Mouse (Mus musculus): Measurements from ENCODE around the gene Il1rap. TPM values are rescaled to one million over a fixed set of nuclear protein-coding genes. Genes with fewer than 3 reads are reported as not detected.
A peak's percentile ranks its signal among the peaks of the same experiment; 100 is the strongest.

Gene Il1rap
- 25.6 and 27.4 TPM in 2 replicates for polyA plus RNA-seq (2015; fragmentation: Nextera tagmentation; extraction: Ambion mirVana)

DNA sequence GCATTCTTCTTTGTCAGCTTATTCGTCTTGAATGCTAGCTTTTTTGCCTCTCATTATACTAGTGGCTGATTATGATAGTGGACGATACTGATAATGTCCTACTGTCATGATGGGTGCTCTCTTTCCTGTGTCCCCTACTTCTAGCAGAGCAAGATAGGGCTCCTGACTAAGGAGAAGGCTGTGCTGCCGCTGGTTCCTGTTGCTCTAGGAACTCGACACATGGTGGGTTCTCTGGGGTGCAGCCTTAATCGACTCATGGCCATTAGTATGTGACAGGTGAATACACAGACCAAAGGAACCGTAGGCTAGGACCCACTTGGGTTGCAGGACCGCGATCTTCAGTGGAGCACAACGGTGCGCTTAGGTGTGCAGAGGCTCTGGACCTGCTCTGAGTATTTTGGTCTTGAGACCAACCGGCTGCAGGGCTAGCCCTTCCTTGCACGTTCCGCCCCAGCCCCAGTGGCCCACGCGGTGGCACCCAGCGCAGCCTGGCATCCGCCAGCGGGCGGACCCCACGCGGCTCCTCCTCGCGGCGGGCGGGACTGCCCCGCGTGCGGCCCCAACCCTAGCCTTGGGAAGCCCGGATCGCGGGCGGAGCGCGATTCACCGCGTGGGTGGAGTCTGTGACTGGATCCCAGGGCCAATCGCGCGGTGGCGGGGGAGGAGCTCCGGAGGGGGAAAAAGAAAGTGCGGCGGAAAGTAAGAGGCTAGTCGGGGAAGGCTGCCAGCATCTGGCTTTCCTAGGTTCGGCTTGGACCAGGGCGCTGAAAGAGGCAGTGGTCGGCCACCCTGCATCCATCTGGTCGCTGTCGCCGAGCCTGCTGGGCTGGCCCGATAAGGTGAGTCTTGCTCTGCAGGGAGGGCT is at the start of gene Il1rap:
Il1rap (plus strand) TSS at position 657 of the 865 bp plus-strand sequence.
- no peaks in the 10 kb centered on the region for H3K27me3 ChIP-seq (ENCODE audit: insufficient read depth, low read length)
- peak; percentile 92 for DNase-seq
- H3K27ac ChIP-seq (ENCODE audit: low read depth): peak within 1 kb of the TSS; percentile 69
- peak within 1 kb of the TSS; percentile 65 for H3K4me3 ChIP-seq (ENCODE audit: low read depth, low read length)
- H3K36me3 ChIP-seq (replicated peaks; ENCODE audit: insufficient read depth, low read length): no peaks in the 10 kb centered on the region
- peak within 1 kb of the TSS; percentile 71 for H3K9ac ChIP-seq (replicated peaks)
- peak within 1 kb of the TSS; percentile 82 for H3K4me2 ChIP-seq (ENCODE audit: low read depth, low read length)
- no peaks in the 10 kb centered on the region for H3K9me3 ChIP-seq (ENCODE audit: low read length)
- WGBS (ENCODE audit: insufficient replicate concordance): 2% methylated on average over 51 of the region's 51 CpGs
- no peak for TF ChIP-seq EP300 (IDR thresholded peaks at IDR 0.05; ENCODE audit: low read depth)
- no peak for TF ChIP-seq CTCF (IDR thresholded peaks at IDR 0.05; ENCODE audit: low read depth)
- peak; percentile 99 for ATAC-seq
- peaks cover 14% of the 10 kb centered on the region for H3K4me1 ChIP-seq (ENCODE audit: insufficient read depth)

DNA sequence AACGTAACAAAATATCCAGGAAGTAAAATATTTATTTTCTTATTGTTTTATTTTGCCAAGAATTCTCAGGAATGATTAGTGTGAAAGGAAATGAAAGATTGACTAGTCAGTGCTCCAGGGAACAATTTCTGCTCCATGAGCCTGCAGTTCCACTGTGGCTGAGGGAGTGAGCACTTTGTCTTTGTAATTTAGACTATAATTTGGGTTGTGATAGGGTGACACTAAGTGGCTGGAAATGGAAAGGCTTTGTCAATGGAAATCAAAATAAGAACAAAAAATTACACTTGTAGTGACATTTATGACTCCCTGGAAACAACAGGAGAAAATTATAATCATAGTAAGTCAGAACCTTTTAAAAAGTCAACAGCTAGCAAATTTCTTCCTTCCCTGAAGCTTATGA is 49.2 kb upstream of the Il1rap start:
- WGBS (ENCODE audit: insufficient replicate concordance): 86% methylated on average over 1 of the region's 1 CpGs
- Histone ChIP-seq H3K27me3 (ENCODE audit: insufficient read depth, low read length) (no peaks in the 10 kb centered on the region), H3K36me3 (replicated peaks; ENCODE audit: insufficient read depth, low read length) (no peaks in the 10 kb centered on the region), H3K4me3 (ENCODE audit: low read depth, low read length) (no peak overlapping the region), H3K9ac (replicated peaks) (no peak overlapping the region), H3K9me3 (ENCODE audit: low read length) (no peaks in the 10 kb centered on the region), H3K4me2 (ENCODE audit: low read depth, low read length) (no peak overlapping the region), H3K27ac (ENCODE audit: low read depth) (no peak overlapping the region), H3K4me1 (ENCODE audit: insufficient read depth) (no peaks in the 10 kb centered on the region)
- DNase-seq: no peak
- ATAC-seq: no peak
- TF ChIP-seq EP300 (IDR thresholded peaks at IDR 0.05; ENCODE audit: low read depth): no peak
- TF ChIP-seq CTCF (IDR thresholded peaks at IDR 0.05; ENCODE audit: low read depth): no peak

DNA sequence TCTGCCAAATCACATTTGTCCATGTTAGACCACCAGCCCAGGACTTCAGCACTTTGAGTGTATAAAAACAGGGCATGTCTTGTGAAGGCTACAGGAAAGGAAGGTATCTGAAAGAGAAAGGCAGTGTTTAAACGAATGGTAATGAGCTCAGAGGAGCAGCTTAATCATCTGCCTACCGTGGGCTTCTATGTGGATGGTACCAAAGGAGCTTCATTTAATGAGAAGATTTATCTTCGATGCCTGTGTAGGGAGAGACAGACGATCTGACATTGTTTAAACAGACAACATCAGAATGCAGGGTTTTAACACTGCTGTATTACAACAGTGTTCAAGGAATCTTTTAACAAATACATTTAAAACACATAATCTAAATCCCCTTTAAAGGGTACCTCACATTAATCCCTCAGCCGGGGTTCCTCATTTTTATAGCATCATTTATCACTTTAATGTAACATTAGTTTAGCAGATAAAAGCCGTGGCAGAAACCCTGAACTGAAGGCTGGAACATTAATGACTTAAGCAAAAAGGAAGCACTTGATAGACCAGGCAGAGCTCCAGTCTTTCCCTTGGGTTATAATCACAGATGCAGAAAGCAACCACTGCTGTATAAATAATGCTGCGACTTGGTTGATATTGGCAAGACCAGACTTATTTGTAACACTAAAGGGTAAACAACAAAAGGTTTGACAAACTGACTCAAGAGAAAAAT is 35.2 kb upstream of the Il1rap start:
- Histone ChIP-seq H3K27me3 (ENCODE audit: insufficient read depth, low read length) (no peaks in the 10 kb centered on the region), H3K9ac (replicated peaks) (no peak overlapping the region), H3K36me3 (replicated peaks; ENCODE audit: insufficient read depth, low read length) (no peaks in the 10 kb centered on the region), H3K4me1 (ENCODE audit: insufficient read depth) (no peaks in the 10 kb centered on the region), H3K4me3 (ENCODE audit: low read depth, low read length) (no peak overlapping the region), H3K9me3 (ENCODE audit: low read length) (no peaks in the 10 kb centered on the region), H3K27ac (ENCODE audit: low read depth) (no peak overlapping the region), H3K4me2 (ENCODE audit: low read depth, low read length) (no peak overlapping the region)
- no peak for TF ChIP-seq CTCF (IDR thresholded peaks at IDR 0.05; ENCODE audit: low read depth)
- TF ChIP-seq EP300 (IDR thresholded peaks at IDR 0.05; ENCODE audit: low read depth): no peak
- no peak for DNase-seq
- no peak for ATAC-seq
- WGBS (ENCODE audit: insufficient replicate concordance): 39% methylated on average over 7 of the region's 7 CpGs

DNA sequence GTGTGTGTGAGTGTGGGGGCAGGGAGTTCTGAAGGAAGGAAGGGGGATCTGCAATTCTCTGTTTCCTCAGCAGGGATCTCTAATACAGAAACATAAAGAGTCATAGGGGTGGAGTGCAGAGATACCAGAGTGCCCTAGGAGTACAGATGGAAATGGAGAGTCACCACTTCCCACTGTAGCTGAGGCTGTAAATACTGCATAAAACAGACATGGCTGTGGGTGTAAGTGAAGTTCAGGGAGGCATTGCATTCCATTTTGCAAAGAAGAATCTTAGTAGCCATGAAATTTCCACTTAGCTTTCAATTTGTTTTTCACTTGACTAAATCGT is 34.7 kb upstream of the Il1rap start:
- Histone ChIP-seq H3K9me3 (ENCODE audit: low read length) (no peaks in the 10 kb centered on the region), H3K36me3 (replicated peaks; ENCODE audit: insufficient read depth, low read length) (no peaks in the 10 kb centered on the region), H3K4me3 (ENCODE audit: low read depth, low read length) (no peak overlapping the region), H3K27me3 (ENCODE audit: insufficient read depth, low read length) (no peaks in the 10 kb centered on the region), H3K4me1 (ENCODE audit: insufficient read depth) (no peaks in the 10 kb centered on the region), H3K9ac (replicated peaks) (no peak overlapping the region), H3K27ac (ENCODE audit: low read depth) (no peak overlapping the region), H3K4me2 (ENCODE audit: low read depth, low read length) (no peak overlapping the region)
- WGBS (ENCODE audit: insufficient replicate concordance): 78% methylated on average over 1 of the region's 1 CpGs
- no peak for ATAC-seq
- no peak for DNase-seq
- TF ChIP-seq CTCF (IDR thresholded peaks at IDR 0.05; ENCODE audit: low read depth) (no peak), EP300 (IDR thresholded peaks at IDR 0.05; ENCODE audit: low read depth) (no peak)

DNA sequence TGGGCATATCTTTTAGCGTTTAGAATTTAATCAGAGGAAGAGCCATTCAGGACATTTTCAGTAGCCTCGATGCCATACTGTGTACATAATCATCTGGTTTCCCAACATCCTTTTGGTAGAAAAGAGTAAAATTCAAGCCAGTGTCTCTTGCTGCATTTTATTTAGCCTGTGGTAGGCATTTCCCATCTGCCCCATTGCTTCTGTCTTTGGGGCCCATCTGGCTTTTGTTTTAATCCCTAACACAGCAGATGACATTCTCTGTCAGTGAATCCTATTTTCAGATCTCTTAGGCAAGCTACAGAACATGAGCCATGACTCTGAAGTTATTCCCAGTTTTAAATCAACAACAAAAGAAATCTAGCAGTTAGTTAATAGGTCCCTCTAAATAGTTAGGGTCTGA is 32.3 kb upstream of the Il1rap start:
- no peak overlapping the region for H3K4me3 ChIP-seq (ENCODE audit: low read depth, low read length)
- WGBS (ENCODE audit: insufficient replicate concordance): 76% methylated on average over 2 of the region's 2 CpGs
- DNase-seq: no peak
- no peaks in the 10 kb centered on the region for H3K36me3 ChIP-seq (replicated peaks; ENCODE audit: insufficient read depth, low read length)
- H3K27me3 ChIP-seq (ENCODE audit: insufficient read depth, low read length): no peaks in the 10 kb centered on the region
- no peaks in the 10 kb centered on the region for H3K9me3 ChIP-seq (ENCODE audit: low read length)
- H3K27ac ChIP-seq (ENCODE audit: low read depth): no peak overlapping the region
- no peaks in the 10 kb centered on the region for H3K4me1 ChIP-seq (ENCODE audit: insufficient read depth)
- H3K4me2 ChIP-seq (ENCODE audit: low read depth, low read length): no peak overlapping the region
- TF ChIP-seq EP300 (IDR thresholded peaks at IDR 0.05; ENCODE audit: low read depth) (no peak), CTCF (IDR thresholded peaks at IDR 0.05; ENCODE audit: low read depth) (no peak)
- H3K9ac ChIP-seq (replicated peaks): no peak overlapping the region
- no peak for ATAC-seq

DNA sequence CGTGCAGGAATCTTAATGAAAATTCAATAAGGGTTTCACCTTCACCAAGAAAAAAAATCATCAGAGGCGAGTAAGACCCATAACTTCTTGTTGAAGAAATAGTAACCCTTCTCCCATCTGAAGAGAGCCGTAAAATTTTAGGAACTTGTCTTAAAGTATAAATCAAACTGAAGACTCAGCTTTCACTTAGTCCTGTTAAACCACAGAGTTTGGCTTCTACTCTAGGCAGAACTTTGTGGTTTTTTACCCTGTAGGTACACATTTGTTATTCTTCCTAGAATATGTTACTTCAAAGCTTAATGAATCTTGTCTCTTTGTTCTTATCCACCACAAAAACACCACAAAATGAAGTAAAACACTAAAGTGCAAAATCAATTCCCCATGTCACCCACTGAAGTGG is 29.3 kb upstream of the Il1rap start:
- DNase-seq: no peak
- no peak overlapping the region for H3K4me2 ChIP-seq (ENCODE audit: low read depth, low read length)
- H3K9ac ChIP-seq (replicated peaks): no peak overlapping the region
- H3K4me1 ChIP-seq (ENCODE audit: insufficient read depth): no peaks in the 10 kb centered on the region
- WGBS (ENCODE audit: insufficient replicate concordance): 50% methylated on average over 3 of the region's 3 CpGs
- no peaks in the 10 kb centered on the region for H3K36me3 ChIP-seq (replicated peaks; ENCODE audit: insufficient read depth, low read length)
- no peak overlapping the region for H3K27ac ChIP-seq (ENCODE audit: low read depth)
- no peaks in the 10 kb centered on the region for H3K9me3 ChIP-seq (ENCODE audit: low read length)
- TF ChIP-seq CTCF (IDR thresholded peaks at IDR 0.05; ENCODE audit: low read depth) (no peak), EP300 (IDR thresholded peaks at IDR 0.05; ENCODE audit: low read depth) (no peak)
- no peak for ATAC-seq
- no peak overlapping the region for H3K4me3 ChIP-seq (ENCODE audit: low read depth, low read length)
- no peaks in the 10 kb centered on the region for H3K27me3 ChIP-seq (ENCODE audit: insufficient read depth, low read length)
